Mouse (Mus musculus): Measurements from ENCODE around the gene Gm11027.

DNA sequence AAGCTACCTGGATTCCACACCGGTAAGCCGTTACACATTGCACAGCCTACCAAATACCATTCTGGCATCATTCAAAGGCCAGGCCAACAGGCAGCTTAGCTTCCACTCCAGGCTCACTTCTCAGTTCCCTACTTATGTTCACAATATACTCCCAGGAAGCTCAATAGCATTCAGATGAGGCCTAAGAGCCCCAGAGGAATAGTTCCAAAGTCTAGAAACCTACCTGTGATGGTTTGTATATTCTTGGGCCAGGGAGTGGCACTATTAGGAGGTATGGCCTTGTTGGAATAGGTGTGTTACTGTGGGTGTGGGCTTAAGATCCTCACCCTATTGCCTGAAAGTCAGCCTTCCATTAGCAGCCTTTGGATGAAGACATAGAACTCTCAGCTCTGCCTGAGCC, 4.1 kb upstream of the Gm11027 start:
- TF ChIP-seq E2F4 (IDR thresholded peaks at IDR 0.05; ENCODE audit: insufficient read depth) (no peak), POLR2A (IDR thresholded peaks at IDR 0.05; ENCODE audit: insufficient read length, low read depth) (no peak), USF1 (IDR thresholded peaks at IDR 0.05; ENCODE audit: low read depth) (no peak), TCF12 (IDR thresholded peaks at IDR 0.05; ENCODE audit: insufficient read depth, poor library complexity, severe bottlenecking) (no peak), POLR2AphosphoS2 (IDR thresholded peaks at IDR 0.05; ENCODE audit: insufficient read length, low read depth) (no peak), MYOD1 (IDR thresholded peaks at IDR 0.05; ENCODE audit: control insufficient read depth in 1 of 3, insufficient read length in 2 of 3, low read depth in 2 of 3) (no peak)

Data from myocyte (in vitro differentiated cells).